Mouse (Mus musculus) lung, embryonic 14.5 days (tissue): Measurements from ENCODE around the gene Tspan18. TPM values are rescaled to one million over a fixed set of nuclear protein-coding genes. Genes with fewer than 3 reads are reported as not detected.
A peak's percentile ranks its signal among the peaks of the same experiment; 100 is the strongest.

Source experiments
- ATAC-seq: fragments of 200-750 bp; cut with Nextera tagmentation; 2 replicates; pipeline ENCODE4 v1.8.0; 2017; ENCODE audit warnings: mild to moderate bottlenecking, moderate TSS enrichment, moderate library complexity; ENCODE audit not compliant: insufficient read depth
- DNase-seq: peaks from one replicate; pipeline ENCODE4 v3.0.0-alpha.2; 2015
- H3K27ac ChIP-seq: fragments of 300-500 bp; sonication (generic); 2 replicates; pipeline ENCODE4 v1.5.1; 2014; ENCODE audit warnings: low read depth, mild to moderate bottlenecking, moderate library complexity
- H3K27me3 ChIP-seq: fragments of 300-500 bp; sonication (generic); 2 replicates; pipeline ENCODE4 v1.6.1; 2014; ENCODE audit warnings: low read length, control low read depth; ENCODE audit not compliant: insufficient read depth
- H3K36me3 ChIP-seq: fragments of 300-500 bp; sonication (generic); 2 replicates; pipeline ENCODE4 v1.6.1; 2014; ENCODE audit warnings: control low read depth; ENCODE audit not compliant: insufficient read depth
- H3K4me1 ChIP-seq: fragments of 300-500 bp; sonication (generic); 2 replicates; pipeline ENCODE4 v1.6.1; 2014; ENCODE audit warnings: antibody characterized with exemption, control low read depth; ENCODE audit not compliant: insufficient read depth
- H3K4me2 ChIP-seq: fragments of 300-500 bp; sonication (generic); 2 replicates; pipeline ENCODE4 v1.6.1; 2014; ENCODE audit warnings: mild to moderate bottlenecking
- H3K4me3 ChIP-seq: fragments of 300-500 bp; sonication (generic); 2 replicates; pipeline ENCODE4 v1.5.1; 2014; ENCODE audit warnings: low read depth, low read length
- H3K9ac ChIP-seq: fragments of 300-500 bp; sonication (generic); 2 replicates; pipeline ENCODE4 v1.6.1; 2014
- H3K9me3 ChIP-seq: fragments of 300-500 bp; sonication (generic); 2 replicates; pipeline ENCODE4 v1.6.1; 2016; ENCODE audit warnings: low read depth, low read length, control low read depth
- CTCF ChIP-seq: IDR thresholded peaks from 2 replicates; pipeline ENCODE4 v1.5.1; 2016; ENCODE audit warnings: antibody characterized with exemption, low read depth
- WGBS: fragments of 180-500 bp; shearing (Covaris S2); extraction: QIAGEN DNeasy Blood & Tissue Kit; methylation state at CpG from one replicate; pipeline ENCODE4 v1.1.7; 2014; 5-methylcytosine and 5-hydroxymethylcytosine counted together
- polyA plus RNA-seq: library from polyadenylated mRNA; unstranded; fragments of >200 nt; fragmentation: Nextera tagmentation; extraction: Ambion mirVana; gene quantifications from 2 replicates; pipeline ENCODE4 v1.2.1, GENCODE M21; 2014

Tspan18 gene
- polyA plus RNA-seq, 1 experiment from 2014 or later: 36.8 TPM

DNA sequence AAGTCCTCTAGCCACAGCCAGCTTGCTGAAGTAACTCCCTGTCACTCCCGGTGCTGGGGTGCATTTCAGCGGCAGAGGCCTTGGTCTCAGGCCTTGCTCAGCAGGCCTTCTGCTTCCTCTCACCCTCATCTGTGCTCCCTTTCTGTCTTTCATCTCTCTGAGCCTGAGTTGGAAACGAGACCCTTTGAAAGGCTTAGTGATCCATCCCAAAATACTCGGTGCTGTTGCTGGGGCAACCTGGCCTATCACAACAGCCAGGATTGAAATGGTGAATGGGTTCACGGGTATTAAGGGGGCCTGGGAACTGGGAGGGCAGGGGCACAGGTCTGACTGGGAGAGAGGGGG, 105.9 kb downstream of the Tspan18 start:
- Histone ChIP-seq H3K4me3 (no peak overlapping the region), H3K9ac (no peak overlapping the region), H3K27me3 (no peaks in the 10 kb centered on the region), H3K9me3 (no peaks in the 10 kb centered on the region), H3K36me3 (no peaks in the 10 kb centered on the region), H3K4me1 (peaks cover 6% of the 10 kb centered on the region; the same call in 1 of the 2 replicates), H3K4me2 (no peak overlapping the region), H3K27ac (peak overlapping the region; percentile 12; the same call in 1 of the 2 replicates)
- TF ChIP-seq CTCF: no peak
- ATAC-seq: no peak
- 25% methylated on average over 5 of the region's 5 CpGs for WGBS
- DNase-seq: peak; percentile 7

DNA sequence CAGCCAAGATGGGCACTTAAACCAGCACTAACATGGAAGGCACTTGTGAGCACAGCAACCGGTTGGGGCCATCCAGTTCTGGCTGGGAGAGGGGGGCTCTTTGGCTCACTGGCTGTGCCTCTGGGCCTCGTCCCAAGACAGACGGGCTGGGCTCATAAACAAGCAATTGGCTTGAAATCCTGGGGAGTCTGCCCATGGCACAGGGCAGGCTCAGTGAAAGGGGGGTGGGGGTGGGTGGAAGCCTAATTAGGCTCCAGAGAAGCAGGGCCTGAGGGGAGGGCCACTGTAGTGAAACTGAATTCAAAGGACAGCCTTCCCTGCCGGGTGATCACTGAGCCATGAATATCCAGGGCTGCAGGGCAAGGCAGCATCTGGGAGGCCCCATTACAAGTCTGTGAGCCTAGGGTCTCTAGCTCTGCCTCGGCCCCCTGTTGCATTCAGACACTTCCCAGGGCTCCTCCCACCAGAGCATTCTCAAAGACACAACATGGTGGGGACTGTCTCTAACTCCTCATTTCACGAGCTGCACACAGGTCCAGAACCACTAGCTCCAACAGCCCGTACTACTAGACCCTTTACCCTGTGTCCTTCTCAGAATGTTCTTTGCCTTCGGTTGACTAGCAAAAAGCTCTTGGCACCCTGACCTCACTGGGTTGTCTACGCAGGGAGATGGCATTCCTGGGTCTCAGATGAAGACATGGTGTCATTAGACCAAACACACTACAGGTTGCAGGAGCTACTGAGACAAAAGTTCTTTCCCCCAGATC, 106.4 kb downstream of the Tspan18 start:
- H3K4me3 ChIP-seq: no peak overlapping the region
- peaks cover 9% of the 10 kb centered on the region; the same call in 1 of the 2 replicates for H3K4me1 ChIP-seq
- H3K4me2 ChIP-seq: no peak overlapping the region
- no peaks in the 10 kb centered on the region for H3K9me3 ChIP-seq
- ATAC-seq (peak; percentile 53), DNase-seq (peak; percentile 70)
- no peaks in the 10 kb centered on the region for H3K36me3 ChIP-seq
- 51% methylated on average over 9 of the region's 9 CpGs for WGBS
- H3K9ac ChIP-seq: no peak overlapping the region
- H3K27me3 ChIP-seq: no peaks in the 10 kb centered on the region
- H3K27ac ChIP-seq: peak overlapping the region; percentile 58
- no peak for TF ChIP-seq CTCF

DNA sequence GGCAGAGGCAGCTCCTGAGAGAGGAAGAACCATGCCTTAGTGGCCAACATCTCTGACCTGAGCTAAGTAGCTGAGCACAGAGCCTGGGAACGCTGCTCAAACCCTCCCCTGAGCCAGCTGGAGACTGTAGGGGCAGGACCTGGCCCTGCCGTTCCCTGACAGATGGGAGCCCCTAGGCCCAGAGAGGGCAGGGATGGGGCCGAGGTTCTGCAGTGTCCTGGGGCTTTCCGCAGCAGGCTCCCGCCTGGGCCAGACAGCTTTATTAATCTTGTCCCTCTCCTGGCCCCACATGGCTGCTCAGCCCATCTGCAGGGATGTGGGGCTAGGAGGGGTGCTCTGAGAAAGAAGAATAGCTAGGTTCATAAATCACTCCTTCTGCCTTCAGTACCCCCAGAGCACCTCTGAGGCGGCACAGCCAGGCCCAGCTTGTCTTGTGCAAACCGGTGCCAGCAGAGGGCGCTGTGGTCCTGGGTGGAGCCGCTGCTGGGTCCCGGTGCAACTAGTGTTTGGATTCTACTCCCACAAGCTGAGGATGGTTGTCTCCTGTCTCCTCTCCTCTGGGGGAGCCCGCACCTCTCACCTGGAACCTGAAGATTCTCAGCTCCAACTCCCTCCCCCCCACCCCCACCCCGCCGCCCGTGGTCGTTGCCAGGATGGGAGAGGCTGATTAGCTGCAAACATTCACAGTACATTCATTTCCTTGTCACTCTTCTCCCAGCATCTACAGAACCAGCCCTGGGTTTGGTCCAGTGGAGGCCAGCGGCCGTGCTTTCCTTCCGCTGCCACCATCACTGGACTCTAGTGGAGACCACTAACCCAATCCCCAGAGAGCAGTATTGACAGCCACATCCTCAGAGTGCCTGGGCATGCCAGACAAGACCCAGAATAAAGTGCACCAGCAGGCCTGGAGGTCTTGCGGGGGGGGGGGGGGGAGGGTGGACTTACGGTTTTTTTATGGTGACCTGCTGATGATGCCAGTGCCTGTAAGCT, 107.4 kb downstream of the Tspan18 start:
- H3K4me2 ChIP-seq: peak overlapping the region; percentile 13; the same call in 1 of the 2 replicates
- 13% methylated on average over 20 of the region's 20 CpGs for WGBS
- H3K4me1 ChIP-seq: peaks cover 9% of the 10 kb centered on the region; the same call in 1 of the 2 replicates
- H3K27me3 ChIP-seq: no peaks in the 10 kb centered on the region
- H3K4me3 ChIP-seq: no peak overlapping the region
- peak overlapping the region; percentile 22; the same call in 1 of the 2 replicates for H3K27ac ChIP-seq
- H3K36me3 ChIP-seq: no peaks in the 10 kb centered on the region
- ATAC-seq (peak; percentile 60), DNase-seq (peak; percentile 92)
- TF ChIP-seq CTCF: peak; percentile 96
- no peaks in the 10 kb centered on the region for H3K9me3 ChIP-seq
- H3K9ac ChIP-seq: no peak overlapping the region

DNA sequence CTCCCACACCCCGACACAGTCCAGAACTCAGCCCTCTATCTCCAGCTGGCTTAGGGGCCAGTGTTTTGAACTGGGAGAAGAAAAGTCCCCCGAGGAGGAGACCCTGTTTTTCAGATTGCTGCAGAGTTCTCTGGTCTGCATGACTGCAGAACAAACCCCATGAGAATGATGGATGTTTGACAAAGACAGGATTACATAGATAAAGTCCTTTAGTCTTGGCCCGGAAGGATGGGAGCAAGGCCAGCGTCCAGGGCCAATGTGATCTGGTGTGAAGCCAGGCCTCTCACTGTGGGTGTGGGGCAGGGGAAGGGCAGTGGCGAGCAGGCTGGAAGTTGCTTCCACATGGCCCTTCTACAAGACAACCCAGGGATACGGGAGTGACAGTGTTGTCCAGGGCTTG, 110.8 kb downstream of the Tspan18 start:
- no peak for ATAC-seq
- no peak overlapping the region for H3K4me3 ChIP-seq
- 23% methylated on average over 6 of the region's 6 CpGs for WGBS

DNA sequence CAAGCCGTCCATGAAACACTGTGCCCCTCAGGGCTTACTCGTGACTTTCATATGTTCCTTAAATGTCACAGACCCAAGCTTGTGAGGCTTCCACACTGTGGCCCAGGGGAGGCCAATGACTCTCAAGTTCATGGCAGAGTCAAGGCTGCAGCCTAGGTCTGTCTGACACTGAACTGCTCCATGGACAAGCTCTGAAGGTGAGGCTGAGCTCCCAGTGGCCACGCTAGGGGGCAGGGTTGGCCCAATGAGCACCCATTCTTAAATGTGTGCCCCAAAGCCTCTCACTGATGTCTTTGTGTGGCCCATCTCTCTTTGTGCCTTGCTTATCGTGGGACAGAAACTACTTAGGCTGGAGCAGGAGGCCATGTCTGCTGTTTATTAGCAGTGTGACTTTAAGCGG, 113.9 kb downstream of the Tspan18 start:
- Histone ChIP-seq H3K27me3 (no peaks in the 10 kb centered on the region), H3K27ac (no peak overlapping the region), H3K9me3 (no peaks in the 10 kb centered on the region), H3K4me2 (no peak overlapping the region), H3K4me3 (no peak overlapping the region), H3K9ac (no peak overlapping the region), H3K4me1 (peaks cover 12% of the 10 kb centered on the region), H3K36me3 (0 out of 2 replicates have a peak, but pooled peaks cover 5% of the 10 kb centered on the region)
- TF ChIP-seq CTCF: peak; percentile 48
- DNase-seq: peak; percentile 31
- 64% methylated on average over 5 of the region's 5 CpGs for WGBS
- no peak for ATAC-seq

More for the DNA sequence above, 110.8 kb downstream of the Tspan18 start:
- H3K9me3 ChIP-seq: no peaks in the 10 kb centered on the region
- H3K4me1 ChIP-seq: peaks cover 11% of the 10 kb centered on the region
- H3K36me3 ChIP-seq: 0 out of 2 replicates have a peak, but pooled peaks cover 5% of the 10 kb centered on the region
- no peaks in the 10 kb centered on the region for H3K27me3 ChIP-seq
- H3K4me2 ChIP-seq: no peak overlapping the region
- no peak overlapping the region for H3K9ac ChIP-seq
- H3K27ac ChIP-seq: no peak overlapping the region
- no peak for TF ChIP-seq CTCF
- DNase-seq: peak; percentile 31

DNA sequence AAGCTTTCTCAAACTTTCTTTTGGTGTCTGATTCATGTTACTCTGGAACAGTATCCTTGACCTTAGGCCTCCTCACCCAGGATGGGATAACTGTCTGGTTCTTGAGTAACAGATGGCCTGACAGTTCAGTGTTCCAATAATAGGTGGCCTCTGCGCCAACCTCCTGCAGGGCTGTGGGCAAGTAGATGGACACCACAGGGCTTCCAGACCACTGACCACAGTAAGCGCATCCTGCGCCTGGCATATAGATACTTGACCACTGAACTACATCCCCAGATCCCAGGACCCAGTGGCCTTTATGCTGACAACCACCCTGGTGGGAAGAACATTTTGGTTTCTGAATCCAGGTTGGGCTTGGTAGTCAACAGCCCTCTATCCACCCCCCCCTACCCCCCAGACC, 114.7 kb downstream of the Tspan18 start:
- no peak for ATAC-seq
- Histone ChIP-seq H3K27me3 (no peaks in the 10 kb centered on the region), H3K9ac (no peak overlapping the region), H3K27ac (no peak overlapping the region), H3K4me3 (no peak overlapping the region), H3K36me3 (0 out of 2 replicates have a peak, but pooled peaks cover 5% of the 10 kb centered on the region), H3K4me2 (no peak overlapping the region), H3K4me1 (peaks cover 12% of the 10 kb centered on the region), H3K9me3 (no peaks in the 10 kb centered on the region)
- 92% methylated on average over 3 of the region's 3 CpGs for WGBS
- TF ChIP-seq CTCF: no peak
- no peak for DNase-seq
